Mouse (Mus musculus): ENCODE measurements at regions not wholly inside any gene's neighbourhood (a gene's known extent, or its start where the extent isn't known, plus 50 kb on each side); places are given as distances from the start of the nearest gene placed in this dataset.

DNA sequence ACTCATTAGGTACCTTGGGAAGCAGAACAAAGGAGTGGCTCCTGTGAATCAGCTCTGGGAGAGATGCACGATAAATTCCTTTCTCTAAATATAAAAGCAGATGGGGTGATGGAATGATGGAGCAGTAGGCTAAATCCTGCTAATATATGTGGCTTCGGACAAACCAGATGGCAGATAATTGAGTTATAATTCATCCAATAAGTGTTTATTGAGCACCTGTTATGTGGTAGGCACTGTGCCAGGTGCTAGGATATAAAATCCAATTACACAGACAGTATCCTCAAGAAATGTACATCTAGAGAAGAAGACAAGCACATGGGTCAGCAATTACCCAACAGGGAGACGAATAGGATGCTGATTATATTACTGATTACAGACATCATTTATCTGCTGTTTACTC is 394.2 kb upstream of the Etaa1 start:
- TF ChIP-seq ZC3H11A (IDR thresholded peaks at IDR 0.05; ENCODE audit: borderline replicate concordance, low read depth, low read length) (no peak), CHD2 (IDR thresholded peaks at IDR 0.05; ENCODE audit: low read depth, low read length) (no peak), MAFK (IDR thresholded peaks at IDR 0.05; ENCODE audit: insufficient read depth, low read depth, low read length) (no peak), HCFC1 (IDR thresholded peaks at IDR 0.05; ENCODE audit: borderline replicate concordance, insufficient read depth, low read length) (no peak)

Measured in ES-E14 (cell line).